Mouse (Mus musculus): ENCODE results near the gene Msi2.
A peak's percentile ranks its signal among the peaks of the same experiment; 100 is the strongest.

Gene Msi2

DNA sequence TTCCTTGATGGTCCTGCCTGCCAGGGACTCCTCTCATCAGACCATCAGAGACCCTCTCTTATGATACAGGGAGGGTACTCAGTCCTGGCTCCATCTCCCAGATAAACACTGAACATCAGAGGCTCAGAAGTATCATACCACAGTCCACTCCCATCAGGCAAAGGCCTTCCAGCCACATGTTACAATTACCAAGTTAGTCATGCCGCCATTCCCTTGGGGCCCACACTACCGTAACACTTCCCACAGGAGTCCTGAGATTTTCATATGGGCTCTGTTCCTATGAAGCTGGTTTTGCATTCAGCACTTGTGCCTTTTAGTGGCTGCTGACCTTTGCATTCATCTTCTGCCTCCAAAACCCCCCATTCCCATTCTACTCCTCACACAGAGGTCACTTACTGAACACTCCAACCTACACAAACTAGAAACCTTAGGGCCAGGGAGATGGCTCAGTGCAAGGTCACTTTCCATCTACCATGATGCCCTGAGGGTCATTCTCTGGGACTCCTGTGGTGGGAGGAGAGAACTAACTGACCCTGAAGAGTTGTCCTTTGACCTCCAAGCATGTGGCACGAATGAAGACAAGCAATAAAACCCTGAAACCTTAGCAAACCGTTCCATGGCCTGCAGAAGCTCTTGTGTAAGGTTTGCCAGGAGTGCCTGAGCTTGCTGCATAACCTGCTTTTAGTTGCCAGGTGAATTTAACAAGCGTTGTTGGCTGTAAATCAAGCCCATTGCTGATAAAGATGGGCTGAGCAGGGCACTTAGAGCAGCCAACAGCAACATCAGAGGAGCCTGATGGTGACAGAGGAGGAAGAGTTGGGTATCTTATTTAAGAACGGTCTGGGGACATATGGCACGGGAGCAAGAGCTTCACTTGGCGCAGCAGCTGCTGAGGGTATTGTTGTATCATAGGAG lies 323.0 kb downstream of the Msi2 start:
- no peak for DNase-seq

DNA sequence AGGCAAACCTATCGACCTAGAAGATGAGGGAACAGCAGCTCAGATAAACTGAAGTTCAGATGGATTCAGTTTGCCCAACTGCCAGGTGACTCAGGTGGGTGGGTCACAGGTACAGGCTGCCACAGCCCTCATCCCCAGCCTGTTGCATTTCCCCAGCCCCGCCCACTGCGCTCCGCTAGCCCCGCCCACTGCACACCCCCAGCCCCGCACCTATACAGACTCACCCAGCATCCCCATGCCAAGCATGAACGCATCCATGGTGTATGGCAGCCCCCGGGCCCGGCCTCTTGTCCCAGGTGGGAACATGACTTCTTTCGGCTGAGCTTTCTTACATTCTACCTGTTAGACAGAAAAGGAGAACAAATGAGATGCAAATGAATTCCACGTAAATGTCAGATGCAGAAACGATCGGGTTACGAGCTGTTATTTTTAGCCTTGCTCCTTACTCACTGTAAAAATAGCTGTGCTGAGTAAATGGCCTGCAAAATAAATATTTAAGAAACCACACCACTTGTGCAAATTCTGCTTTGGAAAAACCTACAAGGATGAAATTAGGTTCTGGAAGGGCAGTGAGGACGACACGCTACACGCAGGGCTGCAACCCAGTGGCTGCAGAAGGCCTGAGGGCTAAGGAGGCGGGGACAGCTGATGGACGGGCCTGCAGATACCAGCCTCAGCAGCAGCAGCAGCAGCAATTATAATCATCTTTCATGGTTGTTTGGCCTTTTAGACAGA lies 323.8 kb downstream of the Msi2 start:
- no peak for DNase-seq

DNA sequence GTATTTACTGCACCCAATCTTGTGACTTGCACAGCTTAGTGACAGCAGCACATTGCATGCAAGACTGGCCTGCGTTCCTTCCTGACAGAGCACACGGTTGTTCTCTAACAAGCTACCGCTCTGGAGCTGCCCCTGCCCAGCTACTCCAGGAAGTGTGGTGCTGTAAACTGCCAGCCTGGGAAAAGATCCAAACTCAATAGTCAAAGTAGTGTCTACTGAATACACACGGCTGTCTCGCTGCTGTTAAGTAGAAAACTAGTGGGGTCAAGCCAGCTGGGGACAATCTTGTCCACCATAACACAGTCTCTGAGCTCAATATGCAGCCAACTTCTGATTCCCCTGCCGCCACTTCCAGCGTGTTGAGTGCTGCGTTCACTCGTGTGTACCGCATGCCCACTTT lies 325.6 kb downstream of the Msi2 start:
- DNase-seq = peak in 1 of 2 experiments; percentile 49

DNA sequence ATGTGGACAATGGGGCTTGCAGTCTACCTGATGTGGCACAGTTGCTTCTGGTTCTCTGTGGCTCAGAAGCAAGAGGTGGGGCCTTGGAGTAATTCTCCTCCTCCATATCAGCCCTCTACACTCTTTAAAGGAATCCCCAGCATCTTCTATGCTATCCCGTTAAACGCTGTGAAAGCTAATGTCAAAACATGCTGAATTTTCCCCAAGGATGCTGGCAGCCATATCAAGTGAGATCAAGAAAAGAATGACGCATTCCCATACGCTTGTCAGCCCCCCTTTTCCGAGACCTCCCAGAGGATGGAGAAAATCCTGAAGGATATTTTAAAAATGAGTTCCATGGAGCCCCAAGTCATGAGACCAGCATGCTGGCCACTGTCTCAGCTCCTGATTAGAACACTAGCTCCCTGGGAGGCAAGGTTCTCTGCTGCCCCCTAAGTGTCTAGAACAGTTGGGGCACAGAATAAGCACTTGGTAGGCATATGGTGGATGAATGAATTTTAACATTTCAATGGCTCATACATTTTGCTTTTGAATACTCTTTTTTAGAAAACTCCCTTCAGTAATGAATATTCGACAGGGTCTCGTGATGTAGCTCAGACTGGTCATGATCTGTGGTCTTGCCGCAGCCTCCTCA lies 327.0 kb downstream of the Msi2 start:
- no peak for DNase-seq

DNA sequence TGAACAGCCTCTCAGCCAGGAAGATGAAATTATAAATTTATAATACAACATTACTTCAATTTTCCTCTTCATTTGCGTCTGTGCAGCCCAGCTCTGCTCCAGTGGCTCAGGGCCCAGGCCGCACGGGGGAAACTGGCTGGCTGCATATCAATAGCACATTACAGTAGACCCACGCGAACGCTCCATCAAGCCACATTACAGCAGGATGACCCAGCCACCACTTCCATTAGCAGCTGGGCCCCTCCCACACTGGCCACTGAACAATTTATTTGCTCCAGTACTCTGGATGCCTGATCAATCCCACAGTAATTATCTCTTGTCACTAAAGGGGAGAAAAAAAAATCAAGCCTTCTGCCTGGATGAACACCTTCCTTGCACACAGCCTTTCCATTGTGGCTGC lies 328.8 kb downstream of the Msi2 start:
- peak in 1 of 2 experiments; percentile 54 for DNase-seq

DNA sequence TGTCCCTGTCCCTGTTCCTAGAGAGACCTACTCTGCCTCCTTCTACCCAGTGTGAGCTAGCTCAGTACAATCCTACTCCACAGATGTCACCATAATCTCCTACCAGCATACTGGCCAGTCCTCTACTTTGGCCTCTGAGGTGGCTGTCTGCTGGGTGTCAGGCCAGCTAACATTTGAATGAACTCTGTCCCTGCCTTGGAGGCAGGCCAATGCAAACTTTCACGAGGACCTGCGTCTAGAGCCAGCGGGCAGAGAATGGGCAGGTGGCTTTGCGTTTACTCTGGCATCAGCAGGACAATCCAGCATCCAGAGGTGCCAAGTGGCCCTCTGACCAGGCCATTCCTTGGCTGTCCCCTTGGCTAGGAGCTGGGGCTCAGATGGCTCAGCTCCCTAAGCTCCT lies 331.4 kb downstream of the Msi2 start:
- DNase-seq = peak in 1 of 2 experiments; percentile 30

DNA sequence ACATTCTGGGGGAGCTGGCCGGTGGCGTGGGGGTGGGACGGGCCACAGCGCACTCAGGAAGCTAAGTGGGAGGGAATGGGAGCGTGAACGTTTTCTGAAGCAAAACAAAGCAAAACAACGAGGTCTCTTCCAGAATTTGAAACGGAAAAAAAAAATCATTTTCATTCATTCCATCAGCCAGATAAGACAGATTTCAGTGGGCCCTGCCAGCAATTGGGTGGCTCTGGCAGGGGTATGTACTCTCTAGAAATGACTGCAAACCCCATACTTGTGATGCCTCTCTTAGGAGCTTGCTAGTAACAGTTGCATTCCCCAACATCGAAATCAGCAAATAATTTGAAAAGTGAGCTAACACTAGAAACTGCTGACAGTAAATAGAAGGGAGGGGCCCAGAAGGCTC lies 335.9 kb downstream of the Msi2 start:
- no peak for DNase-seq

DNA sequence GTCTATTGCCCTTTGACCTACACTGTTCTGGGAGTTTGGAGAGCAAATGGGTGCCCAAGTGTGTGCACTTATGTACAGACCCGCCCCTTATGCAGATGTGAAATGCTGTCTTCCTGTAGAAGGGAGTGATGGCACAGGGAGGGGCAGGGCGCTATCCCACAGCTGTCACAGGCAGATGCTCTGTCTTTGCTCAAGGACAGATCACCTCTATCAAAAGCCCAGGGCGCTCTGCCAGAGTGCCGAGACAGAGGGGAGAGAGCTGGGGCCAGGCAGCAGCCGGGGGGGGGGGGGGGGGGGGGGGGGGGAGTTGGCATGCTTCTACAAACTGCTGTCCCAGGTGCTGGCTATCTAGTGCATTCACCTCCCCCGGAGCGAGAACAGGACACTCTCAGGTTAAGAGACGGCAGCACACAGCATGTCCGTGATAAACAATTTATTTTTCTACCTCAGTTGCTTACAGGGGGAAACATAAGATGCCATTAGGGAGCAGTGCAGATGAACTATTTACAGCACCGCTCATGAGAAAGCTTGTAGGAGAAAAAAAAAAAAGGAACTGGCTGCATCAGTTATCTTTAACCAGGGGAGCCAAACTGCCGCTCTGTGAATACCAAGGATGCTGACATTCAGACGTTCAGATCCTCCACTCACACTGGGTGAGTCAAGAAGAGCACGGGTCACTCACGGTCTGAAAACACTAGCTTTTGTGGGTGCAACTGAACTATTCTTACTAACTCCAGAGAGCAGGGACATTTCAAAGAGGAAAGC lies 337.0 kb downstream of the Msi2 start:
- peak in 1 of 2 experiments; percentile 52 for DNase-seq

DNA sequence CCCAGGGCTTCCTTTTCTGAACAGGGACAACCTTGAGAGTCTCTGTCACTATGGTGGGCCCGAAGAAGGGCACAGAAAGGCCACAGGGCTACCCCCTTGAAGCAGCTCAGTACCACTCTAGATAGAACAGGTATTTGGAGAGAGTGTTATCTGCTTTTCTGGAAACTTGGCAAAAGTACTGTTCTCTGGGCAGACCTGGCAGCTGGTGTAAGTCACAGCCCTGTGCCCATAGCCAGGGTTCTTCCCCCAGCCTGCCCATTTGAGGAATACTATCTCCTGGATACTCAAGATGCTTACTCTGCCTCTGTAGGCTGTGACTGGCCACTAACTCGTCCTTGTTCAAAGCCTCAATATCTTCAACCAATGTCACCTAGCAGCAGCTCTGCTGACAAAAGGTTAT lies 338.7 kb downstream of the Msi2 start:
- DNase-seq = no peak

DNA sequence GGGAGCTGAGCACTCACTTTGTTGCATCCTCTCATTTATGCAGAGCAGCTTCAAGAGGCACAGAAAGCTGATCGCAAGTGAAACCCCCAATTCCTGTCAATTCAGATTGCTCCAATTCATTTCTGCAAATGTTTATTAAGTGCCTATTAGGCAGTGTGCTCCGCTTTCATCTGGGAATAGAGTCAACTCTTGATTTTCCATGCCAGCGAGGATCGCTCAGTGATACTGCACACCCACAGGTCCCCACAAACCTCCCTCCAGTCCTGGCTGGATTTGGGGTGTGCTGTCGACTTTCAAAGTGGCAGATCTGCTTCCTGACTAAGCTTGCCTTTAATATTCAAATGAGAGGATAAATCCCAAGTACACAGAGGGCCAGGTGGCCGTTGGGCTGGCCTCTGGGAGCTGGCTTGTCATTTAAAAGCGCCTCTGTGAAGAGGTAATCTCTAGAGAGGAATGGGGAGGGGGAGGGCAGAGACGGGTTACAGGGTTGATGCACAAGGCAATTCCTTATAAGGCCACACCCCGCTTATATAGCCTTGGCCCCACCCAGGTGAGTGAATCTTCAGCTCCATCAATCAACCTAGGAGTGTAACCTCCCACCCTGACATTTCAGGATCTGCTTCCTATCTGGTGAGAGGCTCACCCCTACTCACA lies 339.5 kb downstream of the Msi2 start:
- DNase-seq = no peak

DNA sequence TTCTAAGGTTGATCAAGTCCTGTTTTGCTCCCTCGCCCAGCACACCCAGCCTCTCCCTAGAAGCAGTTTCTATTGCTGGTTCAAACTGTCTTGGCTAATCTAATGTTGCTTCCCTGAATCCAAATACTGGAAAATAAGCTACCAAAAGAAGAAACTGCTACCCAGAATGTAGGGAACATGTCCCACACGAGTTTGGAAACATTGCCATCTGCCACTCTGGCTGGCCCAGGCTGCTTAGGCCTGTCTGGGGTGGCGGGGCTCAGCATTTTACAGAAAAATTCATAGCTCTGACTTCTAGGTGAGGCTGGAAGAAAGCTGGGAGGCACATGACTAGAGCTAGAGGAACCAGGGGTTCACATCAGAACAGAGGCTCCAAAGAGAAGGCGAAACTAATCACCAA lies 345.7 kb downstream of the Msi2 start:
- no peak for DNase-seq

DNA sequence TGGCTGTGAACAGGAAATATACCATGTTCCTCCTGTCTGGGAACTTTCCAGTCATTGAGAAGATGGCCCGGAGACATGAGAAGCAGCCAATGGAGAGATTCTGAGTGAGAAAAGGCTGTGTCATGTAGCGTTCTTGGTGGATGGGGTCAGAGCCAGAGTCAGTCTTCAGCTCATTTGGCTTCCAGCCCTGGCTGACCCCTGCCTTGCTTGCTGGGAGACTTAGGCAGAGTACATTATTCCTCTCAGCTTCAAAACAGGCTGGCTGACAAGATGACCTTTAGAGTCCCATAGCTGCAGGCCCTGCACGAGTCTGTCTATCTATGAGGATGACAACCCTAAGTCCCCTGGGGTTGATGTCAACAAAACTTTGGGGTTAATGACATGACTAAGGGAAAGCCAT lies 348.4 kb downstream of the Msi2 start:
- DNase-seq = peak; percentile 46 to 63

DNA sequence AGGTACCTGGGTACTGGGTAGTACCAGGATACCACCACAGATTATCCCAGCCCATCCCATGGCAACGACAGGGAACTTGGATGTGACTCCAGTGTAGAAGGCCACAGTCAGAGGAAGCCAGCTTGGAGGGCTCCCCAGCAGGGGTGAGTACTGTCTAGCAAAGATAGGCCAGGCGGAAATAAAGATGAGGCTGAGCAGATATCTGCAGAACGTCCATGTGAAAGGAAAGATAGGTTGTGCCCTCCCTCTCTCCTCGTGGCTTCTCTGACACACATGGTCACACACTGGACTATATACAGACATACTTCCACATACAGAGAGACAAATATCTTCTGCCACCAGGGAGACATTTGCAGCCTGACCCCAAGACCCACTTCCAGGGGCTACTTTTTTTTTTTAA lies 350.8 kb downstream of the Msi2 start:
- DNase-seq = no peak

DNA sequence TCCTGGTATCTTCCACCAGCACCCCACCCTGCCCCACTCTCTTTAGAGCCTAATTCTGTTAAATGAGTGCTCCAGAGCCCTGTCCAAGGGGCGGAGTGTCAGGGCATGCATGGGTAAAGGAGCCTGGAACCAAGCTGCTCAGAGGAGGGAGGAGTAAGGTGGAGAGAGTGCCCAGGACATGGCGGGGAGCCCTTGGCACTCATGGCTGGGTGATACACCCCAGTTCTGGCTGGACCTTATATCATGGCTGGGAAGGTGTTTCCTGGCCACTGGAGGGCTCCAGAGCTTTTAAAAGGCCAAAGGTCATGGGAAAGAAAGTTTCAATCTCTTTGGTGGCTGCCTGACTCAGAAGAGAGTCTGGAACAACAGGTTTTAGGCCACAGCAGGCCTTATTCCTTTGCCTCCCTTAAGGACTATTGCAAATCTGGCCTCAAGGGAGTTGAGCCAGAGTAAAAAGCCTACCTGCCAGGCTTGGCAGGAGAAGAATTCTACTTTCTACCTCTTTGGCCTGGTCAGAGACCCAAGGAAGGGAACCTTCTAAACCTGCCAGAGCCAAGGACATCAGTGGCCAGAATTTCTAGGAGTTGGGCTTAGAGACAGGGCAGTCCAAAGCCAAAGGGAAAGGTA lies 352.3 kb downstream of the Msi2 start:
- DNase-seq = no peak

DNA sequence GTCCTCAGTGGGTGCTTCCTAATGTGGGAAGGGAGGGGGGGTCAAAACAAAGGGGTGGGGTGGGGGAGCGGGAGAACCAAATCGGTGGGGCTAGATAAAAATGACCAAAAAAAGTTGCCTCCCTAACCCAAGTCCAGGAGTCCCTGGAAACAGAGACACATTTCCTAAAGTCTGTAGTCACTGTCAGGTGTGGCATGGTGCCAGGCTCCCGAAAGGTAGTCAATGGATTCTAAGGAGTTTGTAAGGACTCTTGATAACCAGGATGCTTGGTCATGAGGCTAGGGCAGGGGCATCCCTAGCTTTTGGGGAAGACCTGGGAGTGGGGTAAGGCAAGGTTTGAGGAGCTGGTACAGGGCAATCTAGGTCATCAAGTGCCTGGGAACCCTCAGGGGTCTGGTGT lies 354.1 kb downstream of the Msi2 start:
- peak; percentile 45 to 49 for DNase-seq

DNA sequence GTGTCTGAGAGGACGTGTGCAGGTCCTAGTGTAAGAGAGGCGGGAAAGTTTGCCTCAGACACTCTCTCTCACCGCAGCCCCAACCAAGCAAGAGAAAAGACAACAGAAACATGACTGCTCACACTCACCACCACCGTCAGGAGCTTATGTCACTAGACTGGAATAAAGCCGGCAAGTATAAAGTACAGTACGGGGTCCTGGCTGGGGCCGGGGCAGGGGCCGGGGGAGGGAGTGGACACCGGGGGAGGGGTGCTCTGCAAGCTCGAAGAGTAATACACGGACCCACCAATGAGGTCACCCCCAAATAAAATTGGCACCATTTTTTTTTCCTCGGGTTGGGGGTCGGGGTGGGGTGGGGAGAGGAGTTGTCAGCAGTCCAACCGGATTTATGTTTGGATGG lies 354.8 kb downstream of the Msi2 start:
- no peak for DNase-seq

DNA sequence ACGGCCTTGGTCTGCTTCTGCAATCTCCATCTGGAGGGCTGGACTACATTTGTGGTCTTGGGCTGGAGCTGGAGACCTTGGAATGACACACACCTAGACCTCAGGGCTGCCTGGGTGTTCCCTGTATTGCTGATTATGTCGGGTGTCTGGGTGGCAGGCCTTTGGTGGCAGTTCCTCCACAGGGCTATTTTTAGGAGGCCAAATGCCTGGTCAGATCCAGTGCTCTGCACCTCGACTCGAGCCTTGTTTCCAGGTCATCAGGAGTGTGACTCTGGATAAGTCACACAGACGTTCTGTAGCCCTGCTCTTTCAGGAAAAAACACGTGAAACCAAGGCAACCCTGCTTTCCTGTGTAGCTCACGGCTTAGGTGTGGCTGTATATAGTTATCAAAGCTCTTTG lies 358.6 kb downstream of the Msi2 start:
- DNase-seq = no peak

DNA sequence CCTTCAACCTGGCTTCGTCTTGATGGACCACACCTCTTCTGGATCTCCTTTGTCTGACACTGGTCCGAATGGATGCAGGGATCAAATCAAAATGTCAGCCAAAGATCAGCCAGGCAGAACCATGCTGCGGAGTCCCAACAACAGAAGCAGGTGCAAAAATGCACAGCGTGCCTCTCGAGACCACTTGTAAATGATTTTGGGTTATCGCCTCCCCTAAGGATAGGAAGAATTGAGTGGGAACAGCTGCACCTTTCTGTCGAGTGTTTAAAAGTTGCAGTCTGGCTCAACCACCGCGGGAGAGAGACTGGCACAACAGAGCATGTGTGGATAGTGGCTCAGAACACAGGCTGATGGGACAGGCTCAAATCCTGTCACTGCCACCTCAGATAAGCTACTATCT lies 361.0 kb downstream of the Msi2 start:
- peak in 1 of 2 experiments; percentile 39 for DNase-seq

DNA sequence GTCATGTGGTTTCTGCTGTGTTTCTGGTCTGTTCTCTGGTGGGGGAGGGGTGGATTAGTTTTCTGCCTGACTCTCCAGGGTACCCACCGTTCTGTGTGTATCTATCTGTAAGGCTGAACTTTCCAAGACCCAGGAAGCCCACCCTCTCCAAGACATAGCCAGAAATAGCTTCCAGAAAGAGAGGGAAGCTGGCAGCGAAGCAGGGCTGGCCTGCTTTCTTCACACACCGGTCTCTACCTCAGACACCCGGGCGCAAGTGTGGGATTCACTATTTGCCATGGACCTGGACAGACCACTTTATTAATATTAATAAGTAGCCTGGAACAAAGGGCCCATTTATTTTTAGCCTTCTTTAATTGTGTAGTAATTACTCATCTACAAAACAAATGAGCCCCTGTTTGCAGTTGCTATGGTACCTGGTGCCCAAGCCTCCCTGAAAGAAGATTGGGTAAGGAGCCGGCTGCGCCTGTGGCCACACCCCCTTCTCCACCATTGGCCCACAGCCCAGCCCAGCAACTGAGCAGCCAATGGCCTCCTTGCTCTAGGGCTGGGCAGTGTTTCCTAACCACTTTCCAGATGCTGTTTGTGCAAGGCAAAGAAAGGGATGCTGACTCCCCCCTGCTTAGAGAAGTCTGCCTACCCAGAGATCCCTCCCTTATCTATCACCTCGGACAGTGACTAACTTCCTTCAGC lies 361.6 kb downstream of the Msi2 start:
- DNase-seq = peak; percentile 89 to 92

DNA sequence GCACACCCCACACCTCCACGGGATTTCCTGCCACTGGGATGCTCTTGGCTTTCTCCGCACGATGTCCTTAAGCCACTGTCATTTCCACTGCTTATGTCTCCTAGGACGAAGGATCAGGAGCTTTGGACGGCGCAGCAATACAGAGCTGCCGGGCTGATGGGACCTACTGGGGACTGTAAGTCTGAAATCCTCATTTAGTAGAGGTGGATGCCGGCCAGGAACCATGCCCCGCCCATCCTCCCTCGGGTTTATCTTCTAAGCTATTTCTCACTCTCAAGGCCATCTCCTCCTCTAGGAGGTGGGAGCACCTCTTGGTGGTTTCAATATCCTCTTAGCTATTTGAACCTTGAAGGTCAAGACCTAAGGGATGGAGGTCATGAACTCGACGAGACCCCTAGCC lies 362.3 kb downstream of the Msi2 start:
- DNase-seq = peak; percentile 35 to 49

DNA sequence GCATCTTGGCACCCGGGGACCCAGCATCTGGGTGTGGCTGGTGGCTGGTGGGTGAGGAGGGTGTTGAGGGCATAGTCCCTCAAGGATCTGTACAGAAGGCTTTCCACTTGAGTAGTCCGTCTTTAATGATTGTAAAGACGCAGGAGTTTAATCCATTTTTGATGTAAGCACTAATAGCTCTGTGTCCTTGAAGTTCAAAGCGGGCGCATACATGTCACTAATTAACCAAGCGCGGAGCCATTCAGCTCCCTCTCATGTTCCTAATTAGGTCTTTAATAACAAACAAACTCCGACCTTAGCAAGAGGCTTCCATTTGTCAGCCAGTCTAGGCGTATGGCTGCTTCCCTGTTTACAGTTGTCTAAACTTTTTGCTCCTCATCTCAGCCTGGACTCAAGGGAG lies 363.5 kb downstream of the Msi2 start:
- DNase-seq = no peak
